Mouse (Mus musculus) thymus, postnatal 0 days (tissue): ENCODE measurements around the gene Bach1. TPM values are rescaled to one million over a fixed set of nuclear protein-coding genes. Genes with fewer than 3 reads are reported as not detected.

Source experiments
- polyA plus RNA-seq: library from polyadenylated mRNA; unstranded; fragments of >200 nt; fragmentation: Nextera tagmentation; extraction: Ambion mirVana; gene quantifications from 2 replicates; pipeline ENCODE4 v1.2.1, GENCODE M21; 2015

Gene Bach1
- polyA plus RNA-seq, 1 experiment from 2014 or later: 26.0 TPM

Other genes with a start within 250 kb of the Bach1 start
- 53.7 and 58.4 TPM in 2 replicates for gene Usp16, start 244.2 kb upstream of the Bach1 start, polyA plus RNA-seq
- gene Cct8, start 203.1 kb upstream of the Bach1 start, polyA plus RNA-seq: 404 and 430 TPM in 2 replicates
- 0.77 and 0.81 TPM in 2 replicates for gene Map3k7cl, start 145.6 kb upstream of the Bach1 start, polyA plus RNA-seq